Mouse (Mus musculus) testis, adult 2 months (tissue): ENCODE measurements around the gene Igfbp7.

Experiments
- CTCF ChIP-seq: fragments of 200-500 bp; IDR thresholded peaks from 2 replicates; pipeline ENCODE4 v1.5.1; 2012; ENCODE audit warnings: low read depth, mild to moderate bottlenecking, inconsistent platforms, low read length, moderate library complexity; ENCODE audit not compliant: control insufficient read depth, insufficient read depth, insufficient replicate concordance
- POLR2A ChIP-seq: fragments of 200-500 bp; IDR thresholded peaks from 2 replicates; pipeline ENCODE4 v1.6.1; 2012; ENCODE audit warnings: low read depth, mild to moderate bottlenecking, inconsistent platforms, low read length, moderate library complexity; ENCODE audit not compliant: control insufficient read depth

DNA sequence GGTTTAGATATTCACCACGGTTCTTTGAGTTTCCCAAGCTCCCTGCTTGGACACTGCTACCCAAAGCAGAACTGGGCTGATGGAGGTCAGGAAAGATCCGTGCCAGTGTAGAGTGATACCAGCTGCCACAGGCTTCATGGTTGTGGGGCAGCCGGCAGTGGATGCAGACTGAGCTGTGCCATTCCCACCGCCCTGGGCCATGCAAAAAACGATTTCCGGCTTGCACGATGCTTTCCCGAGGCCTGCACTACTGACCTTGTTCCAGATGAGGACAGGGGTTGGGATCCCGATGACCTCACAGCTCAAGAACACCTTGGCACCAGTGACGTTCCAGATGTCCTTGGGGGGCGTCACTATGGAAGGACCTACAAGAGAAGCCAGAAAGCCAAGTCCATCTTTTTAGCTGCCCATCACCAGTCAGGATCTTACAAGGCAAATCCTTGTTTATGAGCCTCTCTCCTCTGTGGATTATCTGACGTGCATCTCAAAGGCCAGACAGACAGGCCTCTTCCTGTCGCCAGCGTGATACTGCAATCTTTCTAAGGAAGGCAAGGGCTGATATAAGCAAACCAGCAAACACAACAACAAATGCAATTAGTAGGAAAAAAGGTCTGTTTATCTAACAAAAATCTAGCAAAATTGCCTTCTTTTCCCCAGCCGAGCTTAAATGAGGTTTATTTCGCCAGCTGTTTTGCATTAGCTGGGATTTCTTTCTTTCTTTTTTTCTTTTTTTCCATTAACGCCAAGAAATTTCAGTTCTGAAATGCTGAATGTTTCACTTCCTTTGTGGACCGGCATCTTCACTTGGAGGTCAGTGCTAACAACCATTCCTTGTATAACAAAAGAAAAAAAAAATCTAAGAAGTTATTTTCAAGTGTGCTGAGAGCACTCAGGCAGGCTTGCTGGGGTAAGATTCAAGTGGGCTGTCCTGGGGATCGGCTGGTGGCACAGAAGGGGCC, 52.3 kb downstream of the Igfbp7 start:
- TF ChIP-seq CTCF (no peak), POLR2A (no peak)
